Mouse (Mus musculus) CH12.LX (cell line): ENCODE measurements at regions not wholly inside any gene's neighbourhood (a gene's known extent, or its start where the extent isn't known, plus 50 kb on each side); places are given as distances from the start of the nearest gene placed in this dataset.

Source experiments
- DNase-seq: peaks from one replicate; pipeline ENCODE4 v3.0.0-alpha.2; 2013; ENCODE audit errors: extremely low read depth
- H3K27ac ChIP-seq: 2 replicates; pipeline ENCODE4 v1.5.1; 2012; ENCODE audit warnings: low read depth, mild to moderate bottlenecking, control low read depth, moderate library complexity; ENCODE audit not compliant: insufficient read depth
- H3K27me3 ChIP-seq: replicated peaks from 2 replicates; pipeline ENCODE3; 2012; ENCODE audit warnings: inconsistent platforms
- H3K36me3 ChIP-seq, 2 experiments: replicated peaks in 1 of 2; 2 replicates each; pipeline versions ENCODE3 to v1.6.1; 2012; ENCODE audit warnings: inconsistent platforms in 1 of 2, low read length in 1 of 2, mild to moderate bottlenecking in 1 of 2, mixed read lengths in 1 of 2, moderate library complexity in 1 of 2; ENCODE audit not compliant: control insufficient read depth in 1 of 2, insufficient read depth in 1 of 2
- H3K4me1 ChIP-seq, 2 experiments: 2 replicates each; pipeline ENCODE4 v1.6.1; 2012; ENCODE audit warnings: inconsistent platforms in 1 of 2, moderate library complexity in 1 of 2; ENCODE audit not compliant: insufficient read depth in 2 of 2, control insufficient read depth in 1 of 2
- H3K4me2 ChIP-seq: 2 replicates; pipeline ENCODE4 v1.6.1; 2012; ENCODE audit warnings: low read depth, mild to moderate bottlenecking, control low read depth; ENCODE audit not compliant: poor library complexity, insufficient read depth, severe bottlenecking
- H3K4me3 ChIP-seq, 3 experiments: fragments of 150-350 bp in 1 of 3; sonication (generic) in 1 of 3; replicated peaks in 1 of 3; 2 replicates each; pipeline versions ENCODE3 to v1.5.1; 2011 to 2012; ENCODE audit warnings: low read depth in 2 of 3, low read length in 2 of 3, mild to moderate bottlenecking in 2 of 3, moderate library complexity in 2 of 3, control low read depth in 1 of 3, improper control_type of control experiment in 1 of 3, inconsistent platforms in 1 of 3, mixed read lengths in 1 of 3; ENCODE audit not compliant: poor library complexity in 1 of 3
- H3K79me2 ChIP-seq: replicated peaks from 2 replicates; pipeline ENCODE4 v1.6.1; 2012; ENCODE audit warnings: mild to moderate bottlenecking, moderate library complexity; ENCODE audit not compliant: control insufficient read depth, poor library complexity, insufficient read depth, severe bottlenecking; ENCODE audit errors: extremely low read depth
- H3K9ac ChIP-seq: 2 replicates; pipeline ENCODE4 v1.6.1; 2012; ENCODE audit warnings: low read depth, mild to moderate bottlenecking, control low read depth, moderate library complexity; ENCODE audit not compliant: insufficient read depth
- H3K9me3 ChIP-seq: replicated peaks from 2 replicates; pipeline ENCODE3; 2012; ENCODE audit warnings: low read length, inconsistent platforms, mixed read lengths
- BHLHE40 ChIP-seq: IDR thresholded peaks from 2 replicates; pipeline ENCODE4 v1.6.1; 2011; ENCODE audit warnings: mild to moderate bottlenecking, low read depth, low read length, improper control_type of control experiment
- CHD2 ChIP-seq: IDR thresholded peaks from 2 replicates; pipeline ENCODE4 v1.6.1; 2011; ENCODE audit warnings: low read length, improper control_type of control experiment
- CTCF ChIP-seq, 2 experiments: IDR thresholded peaks in 1 of 2; conservative IDR thresholded peaks in 1 of 2; 2 replicates each; pipeline ENCODE4 v1.5.1; 2011 to 2012; ENCODE audit warnings: low read depth in 2 of 2, low read length in 2 of 2, improper control_type of control experiment in 1 of 2, inconsistent platforms in 1 of 2, mild to moderate bottlenecking in 1 of 2, moderate library complexity in 1 of 2
- ETS1 ChIP-seq: conservative IDR thresholded peaks from 2 replicates; pipeline ENCODE4 v1.6.1; 2012; ENCODE audit warnings: low read depth, mild to moderate bottlenecking, inconsistent platforms, low read length, improper control_type of control experiment, moderate library complexity
- HCFC1 ChIP-seq: IDR thresholded peaks from 2 replicates; pipeline ENCODE4 v1.6.1; 2012; ENCODE audit warnings: low read depth, mild to moderate bottlenecking, inconsistent platforms, low read length, improper control_type of control experiment
- IRF4 ChIP-seq: IDR thresholded peaks from 2 replicates; pipeline ENCODE4 v1.6.1; 2014; ENCODE audit warnings: low read depth, mild to moderate bottlenecking, inconsistent platforms, low read length, improper control_type of control experiment
- JUN ChIP-seq: IDR thresholded peaks from 2 replicates; pipeline ENCODE4 v1.6.1; 2011; ENCODE audit warnings: low read depth, mild to moderate bottlenecking, low read length, improper control_type of control experiment, moderate library complexity; ENCODE audit not compliant: insufficient read depth
- JUND ChIP-seq: conservative IDR thresholded peaks from 2 replicates; pipeline ENCODE4 v1.6.1; 2011; ENCODE audit warnings: low read depth, low read length, improper control_type of control experiment
- MAFK ChIP-seq: IDR thresholded peaks from 2 replicates; pipeline ENCODE4 v1.6.1; 2011; ENCODE audit warnings: low read length, improper control_type of control experiment; ENCODE audit not compliant: insufficient replicate concordance
- MAX ChIP-seq: IDR thresholded peaks from 2 replicates; pipeline ENCODE4 v1.6.1; 2011; ENCODE audit warnings: low read length, improper control_type of control experiment
- MAZ ChIP-seq: IDR thresholded peaks from 2 replicates; pipeline ENCODE4 v1.6.1; 2012; ENCODE audit warnings: low read depth, mild to moderate bottlenecking, inconsistent platforms, low read length, improper control_type of control experiment, moderate library complexity
- MXI1 ChIP-seq: IDR thresholded peaks from 2 replicates; pipeline ENCODE4 v1.6.1; 2011; ENCODE audit warnings: mild to moderate bottlenecking, low read depth, low read length, improper control_type of control experiment
- MYC ChIP-seq: IDR thresholded peaks from 2 replicates; pipeline ENCODE4 v1.6.1; 2011; ENCODE audit warnings: low read depth, mild to moderate bottlenecking, improper control_type of control experiment, low read length
- NELFE ChIP-seq: IDR thresholded peaks from 2 replicates; pipeline ENCODE4 v1.6.1; 2011; ENCODE audit warnings: low read depth, low read length, improper control_type of control experiment
- NRF1 ChIP-seq: IDR thresholded peaks from 2 replicates; pipeline ENCODE4 v1.6.1; 2014; ENCODE audit warnings: low read depth, mild to moderate bottlenecking, inconsistent platforms, low read length, improper control_type of control experiment, moderate library complexity
- PAX5 ChIP-seq: IDR thresholded peaks from 2 replicates; pipeline ENCODE4 v1.6.1; 2012; ENCODE audit warnings: low read length, inconsistent platforms, mixed read lengths
- POLR2A ChIP-seq: IDR thresholded peaks from 2 replicates; pipeline ENCODE4 v1.6.1; 2011; ENCODE audit warnings: low read depth, mild to moderate bottlenecking, improper control_type of control experiment, low read length
- POLR2AphosphoS2 ChIP-seq: IDR thresholded peaks from 2 replicates; pipeline ENCODE4 v1.6.1; 2011; ENCODE audit warnings: low read depth, low read length, improper control_type of control experiment
- SIN3A ChIP-seq: IDR thresholded peaks from 2 replicates; pipeline ENCODE4 v1.6.1; 2012; ENCODE audit warnings: low read length, improper control_type of control experiment, inconsistent platforms
- SMC3 ChIP-seq: IDR thresholded peaks from 2 replicates; pipeline ENCODE4 v1.6.1; 2011; ENCODE audit warnings: low read depth, low read length, improper control_type of control experiment
- TBP ChIP-seq: conservative IDR thresholded peaks from 2 replicates; pipeline ENCODE4 v1.6.1; 2011; ENCODE audit warnings: low read depth, low read length, improper control_type of control experiment
- TCF12 ChIP-seq: IDR thresholded peaks from 2 replicates; pipeline ENCODE4 v1.6.1; 2014; ENCODE audit warnings: low read depth, mild to moderate bottlenecking, inconsistent platforms, low read length, improper control_type of control experiment
- UBTF ChIP-seq: IDR thresholded peaks from 2 replicates; pipeline ENCODE4 v1.6.1; 2012; ENCODE audit warnings: low read depth, mild to moderate bottlenecking, inconsistent platforms, low read length, improper control_type of control experiment, moderate library complexity
- USF1 ChIP-seq: IDR thresholded peaks from 2 replicates; pipeline ENCODE4 v1.6.1; 2014; ENCODE audit warnings: low read depth, mild to moderate bottlenecking, inconsistent platforms, low read length, improper control_type of control experiment
- USF2 ChIP-seq: conservative IDR thresholded peaks from 2 replicates; pipeline ENCODE4 v1.6.1; 2011; ENCODE audit warnings: low read depth, low read length, improper control_type of control experiment
- ZKSCAN1 ChIP-seq: IDR thresholded peaks from 2 replicates; pipeline ENCODE4 v1.6.1; 2012; ENCODE audit warnings: low read depth, inconsistent platforms, low read length, improper control_type of control experiment, borderline replicate concordance
- ZMIZ1 ChIP-seq: IDR thresholded peaks from 2 replicates; pipeline ENCODE4 v1.6.1; 2012; ENCODE audit warnings: low read depth, mild to moderate bottlenecking, inconsistent platforms, low read length, improper control_type of control experiment
- ZNF384 ChIP-seq: IDR thresholded peaks from 2 replicates; pipeline ENCODE4 v1.6.1; 2012; ENCODE audit warnings: low read depth, low read length, improper control_type of control experiment, inconsistent platforms
- dilution Hi-C: fragments of 300-500 bp; cut with MboI; formaldehyde crosslinking; loops from 2 replicates; pipeline ENCODE4 v1.14.3; 2020; ENCODE audit warnings: low sequenced_read_pairs; ENCODE audit not compliant: extremely low pct_unique_long_range_greater_than_20kb, extremely low pct_ligation_motif_present
- in situ Hi-C: fragments of 300-500 bp; cut with MboI; formaldehyde crosslinking; loops from 3 replicates; pipeline ENCODE4 v1.14.3; 2019; ENCODE audit warnings: low sequenced_read_pairs, low pct_ligation_motif_present, low pct_unique_long_range_greater_than_20kb, mixed read lengths

- dilution Hi-C loops = no loop called here
- TF ChIP-seq CTCF (conservative IDR thresholded peaks at IDR 0.05 in 1 of 2, IDR thresholded peaks at IDR 0.05 in 1 of 2; ENCODE audit: low read depth in 2 of 2, low read length in 2 of 2) (no peak), NRF1 (no peak), BHLHE40 (no peak), TCF12 (no peak), TBP (no peak), MAZ (no peak), PAX5 (no peak), HCFC1 (no peak), POLR2AphosphoS2 (no peak), POLR2A (no peak), JUND (no peak), MYC (no peak), ZNF384 (no peak), MAFK (no peak), NELFE (no peak), USF1 (no peak), ZMIZ1 (no peak), UBTF (no peak), USF2 (no peak)
- in situ Hi-C loops = no loop called here
Measured at GRCm38 (mm10) chr1:167163486-167163885, 121.6 kb downstream of the Uck2 start.

GRCm38 (mm10) chr1:167162495-167162894, 122.6 kb downstream of the Uck2 start:
- Histone ChIP-seq H3K9me3 (peaks cover 3% of the 10 kb centered on the region), H3K4me2 (0 out of 2 replicates have a peak overlapping the region, but pooled peaks have one; percentile 7), H3K9ac (no peak overlapping the region)
- TF ChIP-seq CHD2 (no peak), NRF1 (no peak), HCFC1 (no peak), JUN (no peak), TBP (no peak), POLR2A (no peak), ETS1 (no peak), MXI1 (no peak), USF1 (no peak), IRF4 (no peak), SMC3 (no peak), SIN3A (no peak), ZMIZ1 (no peak), MYC (no peak), BHLHE40 (no peak), NELFE (no peak), MAX (no peak), ZKSCAN1 (no peak), CTCF (conservative IDR thresholded peaks at IDR 0.05 in 1 of 2, IDR thresholded peaks at IDR 0.05 in 1 of 2; ENCODE audit: low read depth in 2 of 2, low read length in 2 of 2) (no peak)
- TF ChIP-seq, all 38 proteins: peak for 0
- in situ Hi-C loops (no loop called here), dilution Hi-C loops (no loop called here)
- no peak overlapping the region for H3K27ac ChIP-seq
- peaks cover 78% of the 10 kb centered on the region for H3K27me3 ChIP-seq
- no peak for DNase-seq
- no peaks in the 10 kb centered on the region; the same call in 1 of the 2 replicates for H3K79me2 ChIP-seq
- H3K4me3 ChIP-seq = no peak overlapping the region
- no peaks in the 10 kb centered on the region for H3K4me1 ChIP-seq
- no peaks in the 10 kb centered on the region for H3K36me3 ChIP-seq

More at GRCm38 (mm10) chr1:167163486-167163885, 121.6 kb downstream of the Uck2 start:
- Histone ChIP-seq H3K36me3 (no peaks in the 10 kb centered on the region), H3K27me3 (peaks cover 82% of the 10 kb centered on the region), H3K9ac (no peak overlapping the region), H3K79me2 (no peaks in the 10 kb centered on the region; the same call in 1 of the 2 replicates), H3K4me1 (no peaks in the 10 kb centered on the region), H3K27ac (no peak overlapping the region), H3K4me3 (no peak overlapping the region), H3K9me3 (peaks cover under 1% of the 10 kb centered on the region), H3K4me2 (no peak overlapping the region)
- no peak for DNase-seq
